Mouse (Mus musculus): ENCODE measurements around the gene Ccdc61.

The Ccdc61 gene

DNA sequence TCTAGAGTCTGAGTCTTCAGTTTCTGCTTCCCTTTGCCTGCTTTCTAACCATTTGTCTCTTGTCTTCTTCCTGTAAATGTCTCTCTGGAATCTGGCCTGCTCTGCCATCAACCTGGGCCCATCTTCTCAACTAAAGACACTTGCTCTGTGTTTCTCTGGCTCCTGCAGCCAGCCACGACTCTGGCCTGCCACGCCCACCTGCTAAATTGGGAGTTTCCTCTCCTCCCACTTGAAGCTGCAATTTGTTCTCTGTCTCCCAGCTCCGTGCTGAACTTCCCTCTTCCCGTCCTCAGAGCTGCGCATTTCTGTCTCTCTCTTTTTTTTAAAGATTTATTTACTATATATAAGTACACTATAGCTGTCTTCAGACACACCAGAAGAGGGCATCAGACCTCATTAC is 65.4 kb downstream of the Ccdc61 start:
- no peak for DNase-seq

DNA sequence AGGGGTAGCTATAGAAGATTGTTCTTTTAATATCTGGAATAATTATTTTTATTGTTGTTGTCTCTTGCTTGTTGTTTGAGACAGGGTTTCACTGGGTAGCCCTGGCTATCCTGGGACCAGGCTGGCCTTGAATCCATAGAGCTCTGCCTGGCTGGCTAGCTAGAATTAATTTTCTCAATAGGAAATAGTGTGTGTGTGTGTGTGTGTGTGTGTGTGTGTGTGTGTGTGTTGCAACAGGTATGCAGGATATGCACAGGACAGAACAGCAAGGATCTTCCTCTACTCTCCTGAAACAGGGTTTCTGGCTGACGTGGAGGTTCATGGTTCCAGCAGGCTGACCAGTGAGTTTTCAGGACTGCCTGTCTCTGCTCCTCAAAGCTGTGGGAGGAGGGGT is 69.0 kb downstream of the Ccdc61 start:
- DNase-seq, result no peak

Data from thymus, postnatal 36 days (tissue).